Mouse (Mus musculus) kidney, adult 8-10 months (tissue): ENCODE measurements at regions not wholly inside any gene's neighbourhood (a gene's known extent, or its start where the extent isn't known, plus 50 kb on each side); places are given as distances from the start of the nearest gene placed in this dataset.

ENCODE experiments used
- DNase-seq, 2 experiments: peaks; one replicate each; pipeline ENCODE4 v3.0.0; 2022

GRCm38 (mm10) chr10:55096223-55096622 lies 1010.5 kb upstream of the Msl3l2 start:
- no peak for DNase-seq

- no peak for DNase-seq
Observed at GRCm38 (mm10) chr10:55097225-55097624, 1009.5 kb upstream of the Msl3l2 start.

GRCm38 (mm10) chr10:55098278-55098677 lies 1008.4 kb upstream of the Msl3l2 start:
- no peak for DNase-seq

GRCm38 (mm10) chr10:55112217-55112616 lies 994.5 kb upstream of the Msl3l2 start:
- DNase-seq: no peak

GRCm38 (mm10) chr10:55148190-55148589 lies 958.5 kb upstream of the Msl3l2 start:
- no peak for DNase-seq

GRCm38 (mm10) chr10:55192176-55192575 lies 914.5 kb upstream of the Msl3l2 start:
- DNase-seq: no peak

GRCm38 (mm10) chr10:55194144-55194543 lies 912.6 kb upstream of the Msl3l2 start:
- DNase-seq: no peak

- no peak for DNase-seq
Observed at GRCm38 (mm10) chr10:55195266-55195665, 911.5 kb upstream of the Msl3l2 start.

- no peak for DNase-seq
Observed at GRCm38 (mm10) chr10:55237156-55237555, 869.6 kb upstream of the Msl3l2 start.

- DNase-seq: no peak
Observed at GRCm38 (mm10) chr10:55257351-55257750, 849.4 kb upstream of the Msl3l2 start.

- DNase-seq: no peak
Observed at GRCm38 (mm10) chr10:55300141-55300540, 806.6 kb upstream of the Msl3l2 start.

GRCm38 (mm10) chr10:55333836-55334235 lies 772.9 kb upstream of the Msl3l2 start:
- DNase-seq: no peak

GRCm38 (mm10) chr10:55335997-55336396 lies 770.7 kb upstream of the Msl3l2 start:
- DNase-seq: peak in 1 of 2 experiments; percentile 3

GRCm38 (mm10) chr10:55348071-55348470 lies 758.6 kb upstream of the Msl3l2 start:
- no peak for DNase-seq
